Mouse (Mus musculus): ENCODE data around the gene Fstl4. TPM values are rescaled to one million over a fixed set of nuclear protein-coding genes. Genes with fewer than 3 reads are reported as not detected.

Gene Fstl4
- total and polyA plus RNA-seq, 2 experiments from 2014 or later = 7.1 to 9.4 TPM

DNA sequence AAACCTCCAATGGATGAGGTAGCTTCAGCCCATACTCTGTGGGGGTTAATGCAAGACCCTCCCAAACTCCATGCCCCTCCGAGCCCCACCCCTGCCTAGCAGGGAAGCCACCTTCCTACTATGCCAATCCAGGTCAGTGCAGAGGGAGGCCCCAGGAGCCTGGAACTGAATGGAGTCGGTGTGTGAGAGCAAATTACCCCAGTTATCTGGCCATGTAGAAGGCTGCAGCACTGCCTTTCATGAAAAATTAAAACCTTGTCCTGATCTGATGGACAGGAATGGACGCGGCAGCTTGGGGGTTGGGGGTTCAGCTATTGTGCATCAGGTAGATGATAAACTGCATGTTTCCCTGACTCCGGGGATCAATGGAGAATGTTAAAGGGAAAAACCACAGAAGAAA lies 139.7 kb downstream of the Fstl4 start:
- Histone ChIP-seq H3K4me2 (ENCODE audit: low read depth, low read length, poor library complexity, severe bottlenecking) (no peak overlapping the region), H3K4me3 (ENCODE audit: low read depth, low read length) (no peak overlapping the region), H3K27me3 (ENCODE audit: insufficient read depth, low read length) (no peaks in the 10 kb centered on the region), H3K4me1 (ENCODE audit: insufficient read depth, low read length) (no peaks in the 10 kb centered on the region), H3K9ac (replicated peaks; ENCODE audit: low read length, poor library complexity, severe bottlenecking) (no peak overlapping the region), H3K27ac (ENCODE audit: low read depth, low read length) (no peak overlapping the region), H3K9me3 (ENCODE audit: low read length) (no peaks in the 10 kb centered on the region), H3K36me3 (ENCODE audit: insufficient read depth, low read length) (no peaks in the 10 kb centered on the region)
- 68% methylated on average over 5 of the region's 5 CpGs for WGBS
- no peak for TF ChIP-seq CTCF (IDR thresholded peaks at IDR 0.05)
- no peak for ATAC-seq (ENCODE audit: low FRiP score)
- no peak for DNase-seq (ENCODE audit: low spot score)

DNA sequence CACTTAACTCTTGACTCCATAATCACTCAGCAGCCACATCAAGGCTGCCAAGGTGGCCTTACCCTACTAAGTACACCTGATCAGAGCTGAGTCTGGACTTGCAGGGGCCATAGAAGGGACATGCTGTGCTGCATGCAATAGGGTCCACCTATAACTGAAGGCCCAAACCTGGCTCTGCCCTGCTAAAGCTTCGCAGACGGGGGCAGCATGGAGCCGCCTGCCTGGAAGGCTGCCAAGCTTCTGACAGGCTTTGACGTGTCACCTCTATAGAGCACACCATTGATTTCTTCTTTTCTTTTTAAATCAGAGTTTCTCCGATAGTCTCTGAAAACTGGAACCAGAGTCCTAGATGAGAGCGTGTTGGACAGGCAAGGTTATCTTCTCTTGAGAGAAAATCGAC lies 146.4 kb downstream of the Fstl4 start:
- DNase-seq (ENCODE audit: low spot score) (peak; percentile 64), ATAC-seq (ENCODE audit: low FRiP score) (no peak)
- 41% methylated on average over 7 of the region's 7 CpGs for WGBS

DNA sequence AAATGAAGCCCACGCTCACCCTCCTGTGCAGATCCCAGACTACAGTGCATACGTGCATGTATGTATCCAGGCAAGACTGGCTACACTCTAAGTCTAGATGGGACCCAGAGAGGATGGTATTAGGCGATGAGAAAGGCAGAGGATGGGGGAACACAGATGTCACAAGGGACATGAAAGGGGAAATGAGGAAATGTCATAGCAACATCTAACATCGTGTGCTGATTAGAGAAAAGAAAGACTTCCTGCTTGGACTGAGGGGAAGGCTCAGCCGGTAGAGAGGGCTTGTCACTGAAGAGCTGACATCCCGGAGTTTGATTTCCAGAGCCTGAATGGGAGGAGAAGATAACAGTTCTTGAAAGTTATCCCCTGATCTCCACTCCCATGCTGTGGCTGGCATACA lies 150.0 kb downstream of the Fstl4 start:
- DNase-seq (ENCODE audit: low spot score) = no peak
- H3K4me3 ChIP-seq (ENCODE audit: low read depth, low read length) = no peak overlapping the region
- TF ChIP-seq CTCF (IDR thresholded peaks at IDR 0.05) = no peak
- H3K27me3 ChIP-seq (ENCODE audit: insufficient read depth, low read length) = no peaks in the 10 kb centered on the region
- no peak overlapping the region for H3K27ac ChIP-seq (ENCODE audit: low read depth, low read length)
- 0 out of 2 replicates have a peak, but pooled peaks cover 5% of the 10 kb centered on the region for H3K9me3 ChIP-seq (ENCODE audit: low read length)
- WGBS = 74% methylated on average over 6 of the region's 6 CpGs
- no peaks in the 10 kb centered on the region for H3K36me3 ChIP-seq (ENCODE audit: insufficient read depth, low read length)
- H3K4me2 ChIP-seq (ENCODE audit: low read depth, low read length, poor library complexity, severe bottlenecking) = no peak overlapping the region
- no peak for ATAC-seq (ENCODE audit: low FRiP score)
- H3K4me1 ChIP-seq (ENCODE audit: insufficient read depth, low read length) = no peaks in the 10 kb centered on the region; the same call in 1 of the 2 replicates
- H3K9ac ChIP-seq (replicated peaks; ENCODE audit: low read length, poor library complexity, severe bottlenecking) = no peak overlapping the region

More for the DNA sequence above, 146.4 kb downstream of the Fstl4 start:
- Histone ChIP-seq H3K27ac (ENCODE audit: low read depth, low read length) (no peak overlapping the region), H3K9me3 (ENCODE audit: low read length) (no peaks in the 10 kb centered on the region), H3K9ac (replicated peaks; ENCODE audit: low read length, poor library complexity, severe bottlenecking) (no peak overlapping the region), H3K4me2 (ENCODE audit: low read depth, low read length, poor library complexity, severe bottlenecking) (no peak overlapping the region), H3K4me1 (ENCODE audit: insufficient read depth, low read length) (no peaks in the 10 kb centered on the region), H3K4me3 (ENCODE audit: low read depth, low read length) (no peak overlapping the region), H3K36me3 (ENCODE audit: insufficient read depth, low read length) (no peaks in the 10 kb centered on the region), H3K27me3 (ENCODE audit: insufficient read depth, low read length) (no peaks in the 10 kb centered on the region)
- no peak for TF ChIP-seq CTCF (IDR thresholded peaks at IDR 0.05)

DNA sequence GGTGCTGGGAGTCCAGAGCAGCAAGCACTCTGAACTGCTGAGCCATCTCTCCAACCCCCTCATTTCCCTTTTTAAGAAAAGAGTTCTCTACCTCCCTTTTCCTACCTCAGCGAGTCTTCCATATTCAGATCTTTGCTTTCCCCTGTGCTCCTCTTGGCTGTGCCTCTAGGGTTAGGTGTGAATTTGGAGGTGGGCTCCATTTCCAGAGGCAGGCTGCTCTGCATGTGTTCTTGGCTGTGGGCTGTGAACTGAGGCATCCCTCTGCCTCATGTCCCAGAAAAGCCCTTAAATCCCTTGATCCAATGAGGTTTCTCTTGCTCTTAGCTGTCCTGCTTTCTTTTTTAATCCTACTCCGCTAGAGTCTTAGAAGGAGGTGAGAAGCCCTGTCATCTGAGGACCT lies 151.2 kb downstream of the Fstl4 start:
- ATAC-seq (ENCODE audit: low FRiP score) (no peak), DNase-seq (ENCODE audit: low spot score) (no peak)
- no peaks in the 10 kb centered on the region; the same call in 1 of the 2 replicates for H3K4me1 ChIP-seq (ENCODE audit: insufficient read depth, low read length)
- no peak overlapping the region for H3K27ac ChIP-seq (ENCODE audit: low read depth, low read length)
- H3K27me3 ChIP-seq (ENCODE audit: insufficient read depth, low read length) = no peaks in the 10 kb centered on the region
- H3K9me3 ChIP-seq (ENCODE audit: low read length) = 0 out of 2 replicates have a peak, but pooled peaks cover 5% of the 10 kb centered on the region
- H3K9ac ChIP-seq (replicated peaks; ENCODE audit: low read length, poor library complexity, severe bottlenecking) = no peak overlapping the region
- H3K4me3 ChIP-seq (ENCODE audit: low read depth, low read length) = no peak overlapping the region
- no peak for TF ChIP-seq CTCF (IDR thresholded peaks at IDR 0.05)
- H3K36me3 ChIP-seq (ENCODE audit: insufficient read depth, low read length) = no peaks in the 10 kb centered on the region
- WGBS = 84% methylated on average over 2 of the region's 2 CpGs
- H3K4me2 ChIP-seq (ENCODE audit: low read depth, low read length, poor library complexity, severe bottlenecking) = no peak overlapping the region

DNA sequence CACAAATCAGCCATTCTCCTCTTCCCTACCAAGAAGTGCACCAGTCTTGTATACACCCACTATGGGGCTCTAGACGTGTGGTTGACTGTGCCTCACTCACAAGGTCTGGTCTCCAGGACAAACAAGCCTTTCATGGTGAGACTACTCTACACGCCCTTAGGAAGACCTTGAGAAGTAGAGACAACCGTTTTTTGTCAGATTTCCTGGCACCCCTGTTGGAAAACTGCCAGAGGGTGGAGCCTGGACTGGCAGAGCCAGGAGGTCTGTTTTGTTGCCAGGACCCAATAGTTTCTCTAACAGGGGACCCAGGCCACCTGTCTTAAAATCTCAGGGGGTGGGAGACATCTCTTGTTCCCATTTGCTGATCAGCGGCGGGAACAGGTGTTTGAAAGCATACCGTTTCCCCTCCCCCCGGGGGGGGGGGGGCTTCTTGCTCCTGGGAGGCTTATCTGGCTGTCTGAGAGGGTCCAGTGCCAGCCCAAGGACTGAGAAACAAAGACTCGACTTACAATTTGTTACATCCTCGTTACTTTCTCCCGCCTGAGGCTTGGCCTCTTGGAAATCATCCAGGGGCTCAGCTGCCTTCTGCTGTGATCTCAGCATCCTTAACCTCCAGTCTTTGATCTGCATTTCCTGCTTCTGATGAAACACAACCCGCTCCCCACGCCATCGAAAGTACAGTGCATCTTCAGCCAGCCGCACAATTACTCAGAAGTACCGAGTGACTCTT lies 155.0 kb downstream of the Fstl4 start:
- ATAC-seq (ENCODE audit: low FRiP score) (no peak), DNase-seq (ENCODE audit: low spot score) (peak; percentile 76)
- Histone ChIP-seq H3K27ac (ENCODE audit: low read depth, low read length) (no peak overlapping the region), H3K4me2 (ENCODE audit: low read depth, low read length, poor library complexity, severe bottlenecking) (no peak overlapping the region), H3K36me3 (ENCODE audit: insufficient read depth, low read length) (no peaks in the 10 kb centered on the region), H3K27me3 (ENCODE audit: insufficient read depth, low read length) (no peaks in the 10 kb centered on the region), H3K9me3 (ENCODE audit: low read length) (0 out of 2 replicates have a peak, but pooled peaks cover 5% of the 10 kb centered on the region), H3K9ac (replicated peaks; ENCODE audit: low read length, poor library complexity, severe bottlenecking) (no peak overlapping the region), H3K4me3 (ENCODE audit: low read depth, low read length) (no peak overlapping the region), H3K4me1 (ENCODE audit: insufficient read depth, low read length) (no peaks in the 10 kb centered on the region; the same call in 1 of the 2 replicates)
- WGBS = 28% methylated on average over 15 of the region's 15 CpGs
- TF ChIP-seq CTCF (IDR thresholded peaks at IDR 0.05) = no peak

DNA sequence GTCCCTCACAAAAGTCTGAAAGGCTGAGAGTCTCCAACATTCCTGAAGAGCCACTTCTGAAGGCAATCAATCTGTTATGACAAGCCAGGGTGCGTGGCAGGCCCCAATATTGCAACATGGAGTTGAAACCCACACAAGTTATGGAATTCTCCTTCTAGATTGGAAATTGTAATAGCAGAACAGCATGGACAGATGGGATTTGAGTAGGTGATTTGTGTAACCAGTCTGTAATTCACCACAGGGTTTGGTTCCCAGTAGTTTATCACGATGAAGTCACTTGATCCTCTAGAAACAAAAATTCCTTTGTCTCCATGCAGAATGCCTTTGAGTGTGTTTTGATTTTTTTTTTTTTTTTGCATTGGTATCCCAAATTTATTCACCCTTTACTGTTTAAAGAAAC lies 159.8 kb downstream of the Fstl4 start:
- no peak overlapping the region for H3K4me2 ChIP-seq (ENCODE audit: low read depth, low read length, poor library complexity, severe bottlenecking)
- no peaks in the 10 kb centered on the region for H3K36me3 ChIP-seq (ENCODE audit: insufficient read depth, low read length)
- DNase-seq (ENCODE audit: low spot score) = no peak
- H3K9ac ChIP-seq (replicated peaks; ENCODE audit: low read length, poor library complexity, severe bottlenecking) = no peak overlapping the region
- 84% methylated on average over 2 of the region's 2 CpGs for WGBS
- H3K27ac ChIP-seq (ENCODE audit: low read depth, low read length) = no peak overlapping the region
- no peaks in the 10 kb centered on the region for H3K9me3 ChIP-seq (ENCODE audit: low read length)
- no peaks in the 10 kb centered on the region for H3K27me3 ChIP-seq (ENCODE audit: insufficient read depth, low read length)
- ATAC-seq (ENCODE audit: low FRiP score) = no peak
- H3K4me3 ChIP-seq (ENCODE audit: low read depth, low read length) = no peak overlapping the region
- no peak for TF ChIP-seq CTCF (IDR thresholded peaks at IDR 0.05)
- no peaks in the 10 kb centered on the region; the same call in 1 of the 2 replicates for H3K4me1 ChIP-seq (ENCODE audit: insufficient read depth, low read length)

All from midbrain, postnatal 0 days (tissue).